Mouse (Mus musculus): Measurements from ENCODE around the gene Pfkp.

Gene Pfkp

DNA sequence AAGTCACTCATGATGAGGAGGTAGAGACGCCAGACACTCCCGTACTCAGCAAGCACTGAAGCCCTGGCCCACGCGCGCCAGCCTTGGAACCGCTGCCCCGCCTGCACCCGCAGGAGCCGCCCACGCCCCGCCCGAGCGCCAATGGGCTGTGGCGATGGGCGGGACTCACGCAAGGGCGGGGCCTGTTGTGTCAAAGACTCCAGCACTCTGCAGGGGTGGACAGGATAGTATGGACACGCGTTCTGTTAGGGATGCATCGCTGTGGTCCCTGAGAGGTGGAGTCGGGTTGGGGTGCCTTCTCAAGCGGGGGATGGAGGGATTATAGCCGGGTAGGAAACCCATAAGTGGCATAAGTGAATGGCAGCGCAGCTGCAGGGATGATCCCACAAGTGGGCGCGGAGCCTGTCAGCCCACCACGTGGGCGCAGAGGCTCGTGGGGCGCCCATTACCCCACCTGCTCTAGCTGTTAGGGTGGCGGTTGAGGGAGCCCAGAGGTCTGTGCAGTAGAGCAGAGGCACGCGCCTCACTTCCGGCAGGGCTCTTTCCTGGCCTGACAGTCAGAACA is at the start of gene Pfkp:
Gene Pfkp (minus strand): TSS at position 109 of the 565 bp plus-strand sequence.
- DNase-seq = peak; percentile 93

DNA sequence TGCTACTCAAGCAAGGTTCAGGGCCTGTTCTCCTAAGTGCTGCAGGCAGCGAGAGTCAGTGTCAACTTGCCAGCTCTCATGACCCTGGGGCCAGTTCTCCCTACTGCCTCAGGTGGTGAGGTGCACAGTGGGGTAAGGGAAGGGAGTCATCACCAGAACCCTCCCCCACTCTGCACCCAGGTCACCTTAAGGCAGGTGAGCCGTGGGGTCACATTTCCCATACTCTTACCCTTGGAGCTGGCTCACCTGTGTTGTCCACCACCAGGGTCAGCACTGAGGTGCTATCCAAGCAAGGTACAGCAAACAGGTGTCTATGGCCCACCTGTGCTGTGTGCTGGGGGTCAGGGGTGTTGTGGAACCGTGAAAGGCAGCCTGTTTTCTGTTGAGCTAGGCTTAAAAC is 42.0 kb upstream of the Pfkp start:
- DNase-seq = no peak

DNA sequence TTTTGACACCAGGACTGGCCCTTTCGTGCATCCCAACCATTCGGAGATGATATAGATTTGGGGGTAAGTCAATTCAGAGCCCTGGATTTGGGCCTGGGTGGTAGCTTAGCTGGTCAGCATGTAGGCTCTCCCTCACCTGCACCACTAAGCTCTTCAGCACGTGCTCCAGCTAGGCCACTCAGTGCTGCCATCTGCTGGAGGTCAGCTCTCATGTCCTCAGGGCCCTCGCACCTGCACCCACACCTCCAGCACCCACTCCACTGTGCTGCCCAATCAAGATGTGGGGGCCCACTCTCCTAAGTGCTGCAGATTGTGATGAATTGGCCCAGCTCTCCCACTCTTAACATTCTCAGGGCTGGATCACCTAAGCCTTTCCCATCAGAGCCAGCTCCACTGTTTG is 41.4 kb upstream of the Pfkp start:
- peak; percentile 36 for DNase-seq

DNA sequence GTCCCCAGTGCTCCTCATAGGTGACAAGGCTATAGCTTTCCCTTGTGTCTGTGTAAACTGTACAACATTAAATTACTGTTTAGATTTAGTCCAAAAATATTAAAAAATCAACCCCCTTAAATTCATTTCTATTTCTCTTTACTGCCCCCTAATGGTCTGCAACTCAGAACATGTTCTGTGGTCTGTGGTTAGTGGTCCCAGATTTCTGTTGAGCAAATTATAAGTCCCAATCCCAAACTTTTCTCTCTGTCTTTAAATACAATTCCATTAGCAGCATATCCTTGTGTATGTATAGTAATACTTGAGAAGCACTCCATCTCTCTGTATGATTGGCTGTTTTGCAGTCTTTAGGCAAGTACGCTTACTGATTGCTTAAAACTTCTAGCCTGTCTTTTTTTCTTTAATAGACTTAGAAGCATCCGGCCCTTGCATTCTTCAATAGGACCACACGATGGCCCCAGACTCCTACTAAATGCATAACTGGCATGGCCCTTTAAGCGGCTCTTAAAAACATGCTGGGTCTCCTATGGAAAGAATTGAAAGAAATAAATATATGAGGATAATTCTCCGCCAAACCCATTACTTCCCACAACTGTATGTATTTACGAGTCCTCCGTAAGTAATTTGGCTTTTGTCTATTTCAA is 40.3 kb upstream of the Pfkp start:
- DNase-seq = peak; percentile 44

DNA sequence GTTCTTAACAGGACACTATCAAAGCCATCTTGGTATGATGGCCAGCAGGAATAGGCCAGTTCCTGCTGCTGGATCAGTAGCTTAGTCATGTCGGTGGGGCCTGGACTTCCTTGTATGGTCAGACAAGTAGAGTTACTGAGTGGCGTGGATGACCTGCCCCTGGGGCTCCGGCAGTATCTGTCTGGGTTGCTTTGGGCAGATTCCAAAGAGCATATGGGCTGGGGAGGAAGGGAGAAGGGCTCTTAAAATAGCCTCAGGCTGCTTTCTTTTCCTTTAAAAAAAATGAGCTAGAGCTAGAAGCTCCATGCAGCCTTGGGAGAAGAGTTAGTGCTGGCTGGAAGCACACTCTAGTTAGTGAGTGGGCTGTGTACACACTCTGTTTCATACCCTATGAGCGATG is 18.3 kb upstream of the Pfkp start:
- DNase-seq = no peak

DNA sequence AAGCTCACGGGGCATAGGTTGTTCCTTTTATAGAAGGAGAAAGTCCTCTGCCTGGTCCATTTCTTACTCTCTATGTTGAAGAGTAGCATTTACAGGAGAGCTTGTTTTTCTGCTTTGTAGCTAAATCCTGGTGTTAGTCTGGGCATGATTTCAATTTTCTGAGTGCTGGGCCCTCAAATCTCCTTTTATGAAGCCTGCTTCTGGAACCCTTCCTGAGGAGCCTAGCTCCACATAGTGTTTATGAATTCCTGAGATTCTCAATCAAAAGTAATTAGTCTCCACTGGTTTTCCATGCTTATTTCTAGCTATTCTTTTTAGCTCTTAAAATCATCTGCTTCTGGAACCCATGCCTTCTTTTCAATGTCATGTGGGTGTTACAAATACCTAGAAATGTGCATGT is 16.9 kb upstream of the Pfkp start:
- DNase-seq = no peak

DNA sequence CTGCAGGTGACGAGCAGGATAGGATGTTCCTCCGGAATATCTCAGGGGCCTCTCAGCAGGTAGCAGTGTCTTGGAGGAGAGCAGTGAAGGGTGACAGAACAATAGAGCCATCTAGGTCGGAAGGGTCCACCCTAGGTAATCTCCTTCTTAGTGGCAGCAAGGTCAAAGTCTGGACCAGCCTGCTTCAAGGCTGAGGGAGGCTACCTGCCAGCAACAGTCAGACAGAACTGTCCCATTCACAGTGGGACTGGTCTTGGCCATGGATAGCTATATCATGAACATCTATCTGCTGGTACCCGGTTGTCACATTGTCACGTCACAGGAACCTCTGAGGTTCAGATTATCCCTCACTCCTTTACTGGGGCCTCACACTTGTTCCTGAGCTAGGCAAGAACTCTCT is 15.6 kb upstream of the Pfkp start:
- DNase-seq = no peak

DNA sequence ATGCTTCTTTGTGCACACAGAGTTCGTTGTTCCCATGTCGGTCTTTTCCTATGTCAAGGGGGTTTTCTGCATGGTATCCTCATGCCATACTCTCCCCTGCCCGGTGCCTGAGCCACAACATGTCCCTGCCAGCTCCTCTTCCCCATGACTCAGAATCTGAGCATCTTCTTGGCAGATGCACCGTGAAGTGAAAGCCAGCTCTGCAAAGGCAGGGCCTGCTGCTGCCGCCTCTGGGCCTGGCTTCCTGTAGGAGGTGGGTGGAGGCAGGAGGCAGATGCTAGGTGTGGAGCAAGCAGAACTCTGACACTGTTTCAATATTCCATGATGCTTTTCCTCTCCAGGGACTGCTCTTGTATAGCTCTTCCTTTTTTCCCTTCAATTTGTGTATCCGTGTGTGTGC is 10.7 kb upstream of the Pfkp start:
- no peak for DNase-seq

DNA sequence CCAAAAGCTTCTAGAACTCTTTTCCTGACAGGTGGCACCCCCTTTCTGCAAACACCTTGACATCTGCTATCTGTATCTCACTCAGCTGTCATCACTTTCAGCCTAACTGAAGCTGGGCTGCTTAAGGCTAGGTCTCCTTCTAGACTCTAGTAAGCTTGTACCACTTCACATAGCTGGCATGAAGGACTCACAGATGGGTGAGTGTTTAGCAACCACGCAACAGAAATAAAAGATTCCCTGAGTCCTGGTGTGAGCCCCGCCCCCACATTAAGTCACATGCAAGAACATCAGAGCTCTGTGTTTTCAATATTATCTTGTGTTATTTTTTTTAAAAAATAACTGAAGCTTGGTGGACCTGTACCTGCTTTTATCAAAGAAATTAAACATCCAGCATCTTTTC is 8.7 kb upstream of the Pfkp start:
- DNase-seq = no peak

DNA sequence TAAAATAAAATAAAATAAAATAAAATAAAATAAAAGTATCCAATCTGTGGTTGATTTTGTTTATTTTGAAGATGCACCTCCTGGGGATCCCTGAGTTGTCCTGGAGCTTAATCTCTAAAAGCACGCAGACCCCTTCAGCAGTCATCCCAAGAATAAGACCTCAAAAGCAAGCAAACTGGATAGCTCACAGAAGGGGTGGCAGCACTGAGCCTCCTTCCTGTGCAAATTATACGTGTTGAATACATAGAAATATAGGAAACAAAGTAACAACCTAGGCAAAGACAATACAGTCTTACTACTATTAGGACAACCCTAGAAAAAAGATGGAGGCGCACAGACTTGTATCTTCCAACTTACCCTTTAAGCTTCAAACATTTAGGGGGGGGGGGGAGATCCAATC is 965 bp upstream of the Pfkp start:
- no peak for DNase-seq

DNA sequence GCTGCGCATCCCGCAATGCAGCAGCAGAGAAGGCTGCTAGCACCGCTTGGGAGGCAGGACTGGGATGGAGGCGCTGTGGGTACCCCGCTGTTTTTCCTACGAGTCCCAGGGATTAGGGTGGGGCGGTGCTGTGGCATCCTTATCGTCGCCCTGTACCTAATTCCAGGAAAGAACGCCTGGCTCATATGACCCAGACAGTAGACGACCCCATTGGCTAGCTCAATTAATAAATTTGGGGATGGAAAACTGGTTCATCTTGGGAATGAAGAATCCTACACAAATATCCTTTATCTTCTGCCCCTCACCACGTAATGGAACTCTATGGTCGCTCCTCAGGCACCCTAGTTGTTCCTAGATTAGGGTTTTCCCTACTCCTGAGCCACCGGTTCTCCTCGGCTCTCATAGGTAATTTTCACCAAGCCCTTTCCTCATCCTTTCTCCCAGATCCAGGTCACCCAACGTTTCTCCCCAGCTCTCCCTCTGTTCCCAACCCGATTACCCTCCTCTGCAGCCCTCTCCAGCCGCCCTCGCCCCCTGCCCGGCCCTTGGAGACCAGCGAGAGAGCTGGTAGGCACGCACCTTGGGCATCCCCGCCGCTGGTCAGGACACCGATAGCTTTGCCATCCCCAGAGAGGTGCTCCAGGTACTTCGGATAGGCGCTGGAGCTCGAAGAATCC is 447 bp downstream of the Pfkp start:
- peak; percentile 46 for DNase-seq

DNA sequence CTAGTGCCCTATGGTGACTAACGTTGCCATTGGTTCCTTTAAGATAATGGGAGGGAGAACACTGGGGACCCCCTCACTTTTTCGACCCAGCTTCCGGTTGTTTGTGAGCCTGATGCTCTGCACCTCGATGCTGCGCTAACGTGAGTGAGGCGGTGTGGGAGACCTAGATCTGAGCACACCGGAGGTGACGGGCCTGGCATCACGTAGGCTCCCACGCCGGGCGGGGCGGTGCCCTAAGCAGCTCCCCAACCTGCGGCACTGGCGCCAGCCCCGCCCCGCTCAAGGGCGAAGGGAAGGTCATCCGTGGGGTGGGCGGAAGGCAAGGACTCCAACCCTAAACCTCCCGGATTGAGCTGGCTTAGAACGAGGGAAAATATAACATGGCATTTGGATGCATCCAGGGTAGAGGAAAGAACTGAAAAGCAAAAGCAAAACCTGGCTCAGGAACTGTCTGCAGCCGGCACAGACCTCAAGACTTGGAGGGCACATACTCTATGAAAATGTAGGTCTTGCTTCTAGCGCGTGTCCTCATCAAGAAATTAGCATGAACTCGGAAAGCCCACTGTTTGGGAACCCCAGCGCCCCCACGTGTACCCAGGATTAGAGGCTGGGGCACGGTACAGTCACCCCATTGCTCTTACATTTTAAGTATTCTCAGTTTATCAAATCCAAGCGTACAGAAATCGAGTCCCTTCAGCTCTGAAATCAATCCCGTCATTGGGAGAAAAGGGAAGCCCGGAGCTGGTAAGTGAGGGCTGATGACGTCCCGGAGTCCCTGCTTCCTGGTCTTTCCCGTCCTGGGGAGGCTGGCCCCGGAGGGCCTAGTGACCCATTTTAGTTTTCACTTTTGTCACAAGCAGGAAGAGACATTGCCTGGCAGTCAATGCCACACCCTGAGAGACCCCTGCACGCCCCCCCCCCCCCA is 1.2 kb downstream of the Pfkp start:
- DNase-seq = peak; percentile 53

DNA sequence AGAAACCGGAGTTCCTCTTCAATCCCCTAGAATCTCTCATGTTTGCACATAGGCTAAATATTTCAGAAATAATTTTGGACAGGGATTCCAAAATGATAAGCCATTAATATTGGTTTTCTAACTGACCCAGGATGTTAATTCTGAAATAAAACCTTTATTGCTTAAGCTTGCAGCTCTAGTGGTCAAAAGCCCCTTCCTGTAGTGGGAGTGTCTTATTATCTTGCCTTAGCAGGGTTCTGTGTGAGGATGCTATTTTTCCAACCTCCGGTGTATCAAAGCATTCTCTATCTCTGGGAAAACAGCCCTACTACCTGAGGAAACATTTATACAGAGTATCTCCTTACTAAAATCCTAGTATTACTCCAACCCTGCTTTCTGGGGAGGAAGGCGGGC is 1.9 kb downstream of the Pfkp start:
- no peak for DNase-seq

DNA sequence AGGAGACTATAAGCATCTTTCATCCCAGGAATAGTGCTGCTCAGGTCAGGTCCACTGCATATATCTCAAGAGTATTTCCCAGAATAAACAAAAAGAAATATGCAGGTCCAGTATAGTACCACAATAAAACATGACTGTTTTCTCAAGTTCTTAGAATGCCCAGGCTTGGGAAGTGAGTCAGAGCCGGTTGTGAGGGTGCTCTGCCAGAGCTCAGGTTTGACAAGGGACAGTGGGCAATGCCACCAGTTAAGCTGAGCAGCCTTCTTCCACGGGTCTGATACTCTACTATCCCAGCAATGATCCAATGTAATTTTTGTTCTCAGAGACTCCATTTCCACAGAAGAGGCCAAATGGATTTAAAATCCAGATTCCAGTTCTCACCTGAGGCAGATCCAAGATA is 2.3 kb downstream of the Pfkp start:
- no peak for DNase-seq

DNA sequence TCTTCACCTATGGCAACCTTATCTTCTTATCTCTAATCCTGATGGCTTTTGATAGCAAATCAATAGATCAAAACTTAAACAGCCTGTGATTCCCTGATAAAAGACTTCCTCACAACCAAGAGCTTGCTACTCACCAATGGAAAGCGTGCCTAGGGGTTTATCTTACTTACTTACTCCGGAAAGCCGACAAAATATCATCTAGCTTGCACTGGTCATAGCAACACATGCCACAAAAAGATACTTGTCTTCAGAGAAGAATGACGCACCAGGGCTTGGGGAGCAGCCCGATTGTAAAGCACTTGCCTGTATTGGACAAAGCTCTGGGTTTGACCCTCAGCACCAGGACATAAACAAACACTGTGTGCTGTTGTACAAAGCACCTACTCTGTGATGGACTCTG is 4.6 kb downstream of the Pfkp start:
- DNase-seq = no peak

DNA sequence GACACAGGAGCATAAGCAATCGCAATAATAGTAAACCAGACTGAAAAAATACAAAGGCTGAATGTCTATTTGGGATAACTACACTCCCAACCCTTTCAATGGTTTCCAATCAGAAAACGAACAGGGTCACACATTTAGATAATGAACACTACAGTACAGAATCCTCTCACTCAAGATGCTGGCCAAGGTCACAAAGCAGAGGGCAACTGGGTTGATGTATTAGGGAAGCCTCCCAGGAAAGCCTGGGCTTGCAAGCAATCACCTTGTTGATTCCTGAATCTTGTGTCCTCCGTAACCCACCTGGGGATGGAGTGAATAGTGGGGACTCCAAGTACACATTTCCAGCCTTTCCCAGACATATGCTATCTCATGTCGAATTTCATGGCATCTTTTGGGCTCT is 5.6 kb downstream of the Pfkp start:
- no peak for DNase-seq

DNA sequence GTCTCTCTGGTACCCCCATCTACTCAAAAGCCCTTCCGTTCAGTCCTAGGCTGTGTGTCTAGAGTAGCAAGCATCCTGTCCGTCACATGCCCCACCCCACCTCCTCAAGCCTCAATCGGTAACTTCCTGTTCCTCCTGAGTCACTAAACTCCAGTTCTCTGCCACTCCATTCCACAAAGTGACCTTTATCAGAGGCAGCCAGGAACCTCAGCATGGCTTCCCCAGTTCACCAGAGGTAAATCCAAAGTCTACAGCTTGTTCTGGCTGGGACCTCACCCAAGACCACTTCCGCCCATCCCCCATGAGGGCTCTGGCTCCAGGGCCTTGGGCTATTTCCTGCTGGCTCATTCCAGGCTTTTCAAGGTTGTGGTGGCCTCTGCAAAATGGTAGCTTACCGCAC is 6.1 kb downstream of the Pfkp start:
- no peak for DNase-seq

DNA sequence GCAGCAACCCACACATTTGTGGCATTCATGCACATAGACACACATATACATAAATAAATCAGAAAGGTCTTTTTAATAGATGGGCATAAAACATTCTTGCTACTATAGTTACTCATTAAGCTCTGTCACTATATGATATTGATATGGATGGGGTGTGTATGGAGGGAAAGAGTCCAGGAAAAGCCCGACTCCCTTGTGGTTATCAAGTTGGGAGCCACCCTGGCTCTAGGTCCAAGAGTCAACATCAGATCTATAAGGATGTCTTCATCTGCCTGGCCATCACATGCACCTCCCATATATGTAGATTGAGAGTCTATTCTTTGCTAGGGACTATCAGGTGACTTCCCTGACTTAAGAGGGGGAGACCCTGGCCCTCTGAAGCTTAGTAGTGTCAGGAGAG is 7.1 kb downstream of the Pfkp start:
- DNase-seq = no peak

DNA sequence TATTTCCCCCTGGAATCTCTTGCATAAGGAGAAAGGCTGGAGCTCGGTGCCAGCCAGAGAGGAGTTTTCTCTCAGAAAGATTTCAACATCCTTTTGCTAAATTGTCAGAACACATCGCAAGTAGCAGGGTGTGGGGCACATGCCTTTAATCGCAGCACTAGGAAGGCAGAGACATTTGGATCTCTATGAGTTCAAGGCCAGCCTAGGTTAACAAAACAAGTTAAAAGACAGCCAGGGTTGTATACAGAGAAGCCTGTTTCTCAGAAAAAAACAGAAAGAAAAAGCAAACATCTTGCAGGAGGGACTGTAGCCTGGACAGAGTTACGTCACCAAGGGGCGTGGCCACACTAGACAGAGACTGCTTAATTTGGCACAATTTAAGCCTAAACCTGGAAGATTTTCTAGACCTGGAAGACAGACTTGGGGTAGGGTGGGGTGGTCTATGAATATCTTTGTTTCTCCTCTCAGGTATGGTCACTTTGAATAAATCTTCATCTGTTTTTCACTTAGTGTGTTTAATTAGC is 9.0 kb downstream of the Pfkp start:
- DNase-seq = no peak

DNA sequence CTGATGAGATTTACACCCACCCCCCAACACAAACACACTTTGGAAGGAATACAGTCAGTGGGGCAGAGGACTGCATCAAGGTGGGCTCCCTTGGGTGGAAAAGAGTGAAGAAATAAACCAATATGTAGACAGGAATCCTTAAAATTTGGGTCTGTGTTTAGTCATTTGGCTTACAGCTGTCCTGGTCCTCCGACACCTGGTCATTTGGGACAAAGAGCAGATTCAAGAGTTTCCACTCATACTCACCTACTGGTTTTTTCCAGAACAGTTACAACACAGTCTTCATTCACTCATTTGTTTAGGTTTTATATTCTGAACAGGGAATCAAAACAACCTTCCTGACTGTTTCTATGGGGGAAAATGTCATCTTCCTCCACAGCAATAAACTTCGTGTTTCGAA is 9.6 kb downstream of the Pfkp start:
- no peak for DNase-seq

DNA sequence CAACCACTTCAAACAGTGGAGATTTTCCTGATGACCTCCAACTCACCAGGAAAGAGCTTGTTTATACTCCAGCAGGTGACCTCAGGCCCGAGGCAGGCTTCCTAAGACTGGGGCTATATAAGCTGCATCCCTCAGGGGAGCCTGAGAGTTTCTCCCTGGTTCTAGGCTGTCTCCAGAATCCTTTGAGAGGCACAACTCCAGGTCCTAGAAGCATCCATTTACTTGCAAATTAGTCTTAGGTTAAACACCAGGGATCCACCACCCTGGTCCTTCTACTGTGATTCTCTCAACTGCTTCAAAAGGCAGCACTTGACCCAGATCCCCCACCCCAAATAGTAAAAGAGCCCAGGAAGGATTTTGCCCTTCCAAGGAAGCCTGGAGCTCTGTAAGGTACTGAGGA is 10.2 kb downstream of the Pfkp start:
- DNase-seq = no peak

DNA sequence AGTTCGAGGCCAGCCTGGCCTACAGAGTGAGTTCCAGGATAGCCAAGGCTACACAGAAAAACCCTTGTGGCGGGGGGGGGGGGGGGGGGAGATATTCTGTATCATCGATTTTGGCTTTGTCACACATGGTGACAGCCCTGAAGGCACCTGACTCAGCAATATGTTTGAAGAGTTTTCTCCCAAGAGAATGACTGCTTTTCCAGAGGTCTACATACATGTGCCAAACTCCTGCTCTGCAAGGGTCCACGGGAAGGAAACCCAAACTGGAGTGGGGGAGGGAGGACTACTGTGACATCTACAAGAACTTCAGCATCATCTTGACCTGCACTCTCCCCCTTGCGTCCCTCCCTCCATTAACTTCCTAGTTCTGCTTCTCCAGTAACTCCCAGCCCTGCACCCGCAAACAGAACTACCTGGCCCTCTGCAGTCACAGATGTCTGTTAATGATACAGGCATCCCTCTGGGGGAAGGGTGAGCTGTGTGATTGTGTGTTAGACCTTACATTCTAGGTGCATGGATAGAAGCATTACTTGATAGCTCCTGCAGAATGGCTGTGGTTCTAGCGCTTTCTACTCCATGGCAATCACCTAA is 10.9 kb downstream of the Pfkp start:
- no peak for DNase-seq

DNA sequence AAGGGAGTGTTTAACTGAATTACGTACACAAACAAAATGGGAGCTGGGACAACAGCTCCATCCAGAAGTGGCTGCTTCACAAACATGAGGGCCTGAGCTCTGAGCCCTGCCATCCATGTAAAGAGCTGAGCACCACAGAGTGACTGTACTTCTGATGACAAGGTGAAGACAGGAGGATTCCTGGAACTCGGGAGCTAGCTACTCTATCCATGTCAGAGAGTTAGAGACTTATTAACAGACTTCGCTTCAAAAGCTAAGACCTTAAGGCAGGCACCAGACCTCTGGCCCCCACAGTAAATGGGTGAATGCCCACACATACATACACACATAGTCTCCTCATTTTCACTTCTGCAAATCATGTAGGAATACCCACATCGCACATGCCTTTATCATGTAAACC is 11.6 kb downstream of the Pfkp start:
- no peak for DNase-seq

All from right cerebral cortex, postnatal 4 days (tissue).